Mouse (Mus musculus): ENCODE measurements around the gene Adrb1. TPM values are rescaled to one million over a fixed set of nuclear protein-coding genes. Genes with fewer than 3 reads are reported as not detected.

Gene Adrb1
- polyA plus RNA-seq, 1 experiment = 2.0 TPM

DNA sequence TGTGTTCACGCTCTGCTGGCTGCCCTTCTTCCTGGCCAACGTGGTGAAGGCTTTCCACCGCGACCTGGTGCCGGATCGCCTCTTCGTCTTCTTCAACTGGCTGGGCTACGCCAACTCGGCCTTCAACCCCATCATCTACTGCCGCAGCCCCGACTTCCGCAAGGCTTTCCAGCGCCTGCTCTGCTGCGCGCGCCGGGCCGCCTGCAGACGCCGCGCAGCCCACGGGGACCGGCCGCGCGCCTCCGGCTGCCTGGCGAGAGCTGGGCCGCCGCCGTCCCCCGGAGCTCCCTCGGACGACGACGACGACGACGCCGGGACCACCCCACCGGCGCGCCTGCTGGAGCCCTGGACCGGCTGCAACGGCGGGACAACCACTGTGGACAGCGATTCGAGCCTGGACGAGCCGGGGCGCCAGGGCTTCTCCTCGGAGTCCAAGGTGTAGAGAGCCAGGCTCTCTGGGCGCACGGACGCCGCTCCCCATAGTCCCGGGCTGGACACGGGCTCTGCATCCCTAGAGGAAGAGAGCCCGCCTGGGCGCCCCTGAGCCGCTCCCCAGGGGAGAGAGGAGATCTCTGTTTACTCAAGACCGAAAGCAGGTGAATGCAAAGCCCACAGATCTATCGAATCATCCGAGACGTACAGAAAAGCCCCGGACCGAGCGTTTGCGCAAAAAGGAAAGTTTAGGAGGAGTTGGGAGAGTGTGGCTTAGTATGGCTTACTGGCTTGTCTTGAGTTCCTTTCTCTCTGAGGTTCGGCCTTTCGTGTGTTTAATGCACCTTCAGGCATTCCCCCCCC, 1.5 kb downstream of the Adrb1 start:
- TF ChIP-seq POLR2A (IDR thresholded peaks at IDR 0.05; ENCODE audit: borderline replicate concordance, extremely low read depth, insufficient read depth, insufficient read length, poor library complexity, severe bottlenecking) (no peak), CTCF (IDR thresholded peaks at IDR 0.05; ENCODE audit: borderline replicate concordance, extremely low read depth, insufficient read depth, insufficient read length) (no peak)
- DNase-seq (ENCODE audit: low read depth) = peak; percentile 48

DNA sequence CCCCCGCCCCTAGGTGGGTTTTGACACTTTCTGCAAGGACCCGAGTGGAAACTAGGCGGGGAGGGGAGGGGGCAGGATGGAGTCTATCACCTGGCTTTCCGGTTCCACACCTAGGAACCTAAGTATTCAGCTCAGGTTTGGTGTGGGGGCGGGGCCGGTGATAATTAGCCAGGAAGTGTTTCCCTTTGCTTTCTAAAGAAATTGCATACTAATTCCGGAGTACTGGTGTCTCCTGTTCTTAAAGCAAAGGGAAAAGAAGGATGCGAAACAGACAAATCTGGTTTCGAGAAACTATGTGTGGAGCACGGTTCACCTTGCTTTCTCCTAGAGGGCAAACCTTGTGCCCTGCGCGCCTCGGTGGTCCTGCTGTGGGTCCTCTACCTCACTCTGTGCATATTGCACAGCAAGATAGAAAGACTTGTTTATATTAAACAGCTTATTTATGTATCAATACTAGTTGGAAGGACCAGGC, 2.2 kb downstream of the Adrb1 start:
- no peak for DNase-seq (ENCODE audit: low read depth)
- no peak for TF ChIP-seq CTCF (IDR thresholded peaks at IDR 0.05; ENCODE audit: borderline replicate concordance, extremely low read depth, insufficient read depth, insufficient read length)
- TF ChIP-seq POLR2A (IDR thresholded peaks at IDR 0.05; ENCODE audit: borderline replicate concordance, extremely low read depth, insufficient read depth, insufficient read length, poor library complexity, severe bottlenecking) = no peak

DNA sequence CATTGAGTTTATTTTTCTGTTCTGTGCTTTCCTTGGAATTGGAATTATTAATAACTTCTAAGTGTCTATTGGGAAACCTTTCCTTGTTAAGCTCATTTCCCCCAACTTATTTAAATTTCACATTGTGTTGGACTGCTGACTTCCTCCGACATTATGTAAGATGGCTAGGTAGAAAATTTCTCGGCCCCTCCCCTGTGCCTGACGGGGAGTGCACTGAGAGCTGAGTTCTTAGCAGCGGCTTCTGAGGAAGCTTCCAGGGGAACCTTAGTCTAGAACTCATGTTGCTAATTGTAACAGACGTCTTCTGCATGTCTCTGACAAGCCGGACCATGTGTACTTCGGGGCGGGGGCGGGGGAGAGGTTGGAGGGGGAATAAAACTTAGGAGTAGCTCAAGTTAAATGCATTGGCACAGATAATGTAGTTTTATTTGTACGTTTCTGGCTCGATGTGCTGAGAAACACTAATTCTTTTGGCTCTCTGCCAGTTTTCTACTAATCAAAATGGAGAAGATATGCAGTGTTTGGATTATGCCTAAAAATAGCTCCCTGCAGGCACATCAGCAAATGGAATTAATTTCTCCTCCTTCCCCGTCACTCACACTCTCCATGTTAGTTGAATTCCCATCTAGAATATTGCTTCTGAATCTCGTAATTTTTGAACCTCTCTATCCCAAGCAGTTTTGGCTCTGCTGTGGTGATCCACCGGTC, 5.3 kb downstream of the Adrb1 start:
- DNase-seq (ENCODE audit: low read depth) = peak; percentile 89
- no peak for TF ChIP-seq POLR2A (IDR thresholded peaks at IDR 0.05; ENCODE audit: borderline replicate concordance, extremely low read depth, insufficient read depth, insufficient read length, poor library complexity, severe bottlenecking)
- no peak for TF ChIP-seq CTCF (IDR thresholded peaks at IDR 0.05; ENCODE audit: borderline replicate concordance, extremely low read depth, insufficient read depth, insufficient read length)

DNA sequence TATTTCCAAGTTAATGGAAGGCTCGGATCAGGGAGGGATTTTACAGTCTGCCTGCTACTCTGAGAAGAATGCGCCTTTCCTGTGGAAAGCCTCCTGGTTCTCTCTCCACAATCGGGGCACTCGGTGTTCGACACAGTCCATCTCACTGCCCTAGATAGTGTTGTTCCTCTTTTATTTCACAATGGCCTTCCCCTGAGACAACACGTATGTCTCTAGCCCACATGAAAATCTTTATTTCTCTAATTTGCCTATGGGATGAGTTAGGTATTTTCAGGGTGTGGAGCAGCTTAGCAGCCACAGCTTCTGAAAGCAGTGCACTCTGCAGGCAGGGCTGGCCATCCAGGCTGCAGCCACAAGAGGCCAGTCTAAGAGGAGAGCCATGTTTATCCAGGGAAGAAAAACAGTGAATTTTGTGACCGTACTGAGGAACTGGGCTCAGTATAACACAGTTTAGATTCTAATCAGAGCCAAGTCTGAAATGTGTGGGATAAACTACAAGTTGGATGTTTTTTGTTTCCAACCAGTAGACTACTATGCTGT, 12.1 kb downstream of the Adrb1 start:
- TF ChIP-seq POLR2A (IDR thresholded peaks at IDR 0.05; ENCODE audit: borderline replicate concordance, extremely low read depth, insufficient read depth, insufficient read length, poor library complexity, severe bottlenecking) (no peak), CTCF (IDR thresholded peaks at IDR 0.05; ENCODE audit: borderline replicate concordance, extremely low read depth, insufficient read depth, insufficient read length) (peak; percentile 16; the same call in 1 of the 2 replicates)
- DNase-seq (ENCODE audit: low read depth) = no peak

DNA sequence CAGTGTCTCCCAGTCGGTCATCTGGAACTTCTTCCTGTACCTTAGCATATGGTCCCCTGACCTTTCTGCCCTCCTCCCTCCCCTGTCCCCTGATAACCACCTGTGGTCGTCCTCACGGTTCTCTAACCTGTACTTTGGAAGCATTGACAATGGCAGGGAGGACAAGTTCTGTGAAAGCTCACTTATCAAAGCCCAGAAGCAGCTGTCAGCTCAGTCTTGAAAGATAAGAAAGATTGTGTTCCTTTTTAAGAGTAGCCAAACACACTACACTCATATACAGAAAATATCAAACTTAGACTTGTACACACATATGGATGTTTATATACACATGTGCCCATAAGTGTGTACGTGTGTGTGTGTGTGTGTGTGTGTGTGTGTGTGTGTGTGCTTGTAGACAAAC, 13.7 kb downstream of the Adrb1 start:
- TF ChIP-seq CTCF (IDR thresholded peaks at IDR 0.05; ENCODE audit: borderline replicate concordance, extremely low read depth, insufficient read depth, insufficient read length) (no peak), POLR2A (IDR thresholded peaks at IDR 0.05; ENCODE audit: borderline replicate concordance, extremely low read depth, insufficient read depth, insufficient read length, poor library complexity, severe bottlenecking) (no peak)
- no peak for DNase-seq (ENCODE audit: low read depth)

DNA sequence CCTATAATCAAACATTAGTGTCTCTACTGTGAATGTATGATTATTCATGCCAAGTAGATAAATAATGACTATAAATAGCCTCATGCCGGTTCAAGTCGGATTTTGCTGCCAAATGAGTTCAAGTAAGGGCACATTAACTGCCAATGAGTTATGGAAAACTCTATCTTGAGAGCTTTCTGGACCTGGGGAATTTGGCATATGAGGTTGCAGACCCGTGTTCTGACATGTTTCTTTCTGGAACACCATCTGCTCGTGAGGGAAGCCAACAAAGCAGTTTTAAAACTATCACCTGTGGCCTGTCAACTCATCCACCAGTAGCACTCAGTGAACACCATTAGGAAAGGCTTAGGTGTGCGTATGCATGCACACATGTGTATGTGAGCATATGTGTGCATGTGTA, 14.3 kb downstream of the Adrb1 start:
- DNase-seq (ENCODE audit: low read depth) = no peak

DNA sequence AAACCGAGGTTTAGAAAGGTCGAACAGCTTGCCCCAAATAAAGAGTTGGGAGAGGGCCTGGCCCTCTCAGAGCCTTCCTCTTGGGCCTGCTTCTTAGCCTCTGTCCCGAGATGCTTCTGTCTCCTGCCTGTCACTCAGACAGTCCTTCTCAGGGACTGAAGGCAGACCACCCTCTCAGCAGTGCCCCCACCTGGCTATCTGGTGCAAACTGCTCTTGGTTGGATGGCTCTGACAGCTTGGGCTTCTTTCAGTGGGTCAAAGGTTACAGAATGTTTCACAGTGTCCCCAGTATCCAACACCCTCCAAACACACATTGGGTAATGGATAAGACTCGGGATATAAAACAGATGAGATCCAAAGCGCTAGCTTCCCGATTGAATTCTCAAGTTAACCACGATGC, 23.1 kb downstream of the Adrb1 start:
- TF ChIP-seq CTCF (IDR thresholded peaks at IDR 0.05; ENCODE audit: borderline replicate concordance, extremely low read depth, insufficient read depth, insufficient read length) (peak; percentile 31; the same call in 1 of the 2 replicates), POLR2A (IDR thresholded peaks at IDR 0.05; ENCODE audit: borderline replicate concordance, extremely low read depth, insufficient read depth, insufficient read length, poor library complexity, severe bottlenecking) (no peak)
- no peak for DNase-seq (ENCODE audit: low read depth)

More for the DNA sequence above, 14.3 kb downstream of the Adrb1 start:
- no peak for TF ChIP-seq POLR2A (IDR thresholded peaks at IDR 0.05; ENCODE audit: borderline replicate concordance, extremely low read depth, insufficient read depth, insufficient read length, poor library complexity, severe bottlenecking)
- TF ChIP-seq CTCF (IDR thresholded peaks at IDR 0.05; ENCODE audit: borderline replicate concordance, extremely low read depth, insufficient read depth, insufficient read length) = no peak

DNA sequence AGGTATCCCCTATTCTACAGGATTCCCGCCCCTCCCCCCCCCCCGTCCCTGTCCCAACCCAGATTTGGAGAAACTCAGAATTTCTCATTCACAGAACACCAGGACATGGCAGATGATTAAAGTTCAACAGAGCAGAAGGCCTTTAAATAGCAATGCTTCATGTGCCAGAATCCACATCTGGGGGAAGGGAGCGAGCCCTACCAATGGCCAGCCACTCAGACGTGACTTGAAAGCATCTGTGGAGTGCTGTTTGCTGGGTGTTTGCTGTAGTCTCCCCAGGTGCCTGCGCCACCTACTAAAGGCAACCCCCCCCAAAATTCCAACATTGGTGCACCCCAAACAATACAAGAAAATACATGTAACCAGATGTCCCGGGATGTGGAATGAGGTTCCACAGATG, 23.5 kb downstream of the Adrb1 start:
- no peak for DNase-seq (ENCODE audit: low read depth)
- TF ChIP-seq POLR2A (IDR thresholded peaks at IDR 0.05; ENCODE audit: borderline replicate concordance, extremely low read depth, insufficient read depth, insufficient read length, poor library complexity, severe bottlenecking) (no peak), CTCF (IDR thresholded peaks at IDR 0.05; ENCODE audit: borderline replicate concordance, extremely low read depth, insufficient read depth, insufficient read length) (no peak)

DNA sequence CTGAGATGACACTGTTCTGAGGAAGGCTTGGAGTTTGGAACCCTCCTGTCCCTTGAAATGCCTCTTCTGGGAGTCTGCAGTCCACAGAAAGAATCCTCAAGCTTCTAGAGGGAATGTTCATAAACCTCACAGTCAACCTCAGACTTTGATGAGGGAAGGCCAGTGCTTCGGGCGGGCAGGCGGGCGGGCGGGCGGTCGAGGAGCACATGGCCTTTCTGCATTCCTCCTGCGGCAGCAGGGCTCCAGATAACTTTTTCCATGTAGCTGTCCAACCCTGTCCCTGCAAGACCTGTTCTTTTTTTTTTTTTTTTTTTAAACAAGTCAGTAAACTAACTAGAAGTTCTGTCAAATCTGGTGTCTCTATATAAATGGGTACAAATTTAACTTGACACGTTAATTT, 24.6 kb downstream of the Adrb1 start:
- DNase-seq (ENCODE audit: low read depth) = no peak

DNA sequence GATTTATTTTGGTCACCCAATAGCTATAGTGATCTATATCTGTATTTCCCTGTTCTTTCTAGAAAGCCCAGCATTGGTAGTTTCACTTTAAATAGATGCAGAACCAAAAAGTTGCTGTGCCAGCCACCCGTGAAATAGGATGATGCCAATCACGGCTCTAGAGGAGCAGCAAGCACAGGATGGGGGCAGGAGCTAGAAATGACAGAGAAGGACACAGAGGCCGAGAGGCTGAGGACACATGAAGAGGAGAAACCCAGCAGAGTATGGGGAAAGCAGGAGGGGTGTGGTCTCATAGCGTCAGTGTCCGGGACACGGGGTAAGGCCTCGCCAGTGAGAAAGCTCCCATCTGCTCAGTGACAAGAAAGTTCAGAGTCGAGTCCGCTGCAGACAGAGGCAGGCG, 25.9 kb downstream of the Adrb1 start:
- no peak for DNase-seq (ENCODE audit: low read depth)
- TF ChIP-seq POLR2A (IDR thresholded peaks at IDR 0.05; ENCODE audit: borderline replicate concordance, extremely low read depth, insufficient read depth, insufficient read length, poor library complexity, severe bottlenecking) (no peak), CTCF (IDR thresholded peaks at IDR 0.05; ENCODE audit: borderline replicate concordance, extremely low read depth, insufficient read depth, insufficient read length) (no peak)

More for the DNA sequence above, 24.6 kb downstream of the Adrb1 start:
- no peak for TF ChIP-seq CTCF (IDR thresholded peaks at IDR 0.05; ENCODE audit: borderline replicate concordance, extremely low read depth, insufficient read depth, insufficient read length)
- TF ChIP-seq POLR2A (IDR thresholded peaks at IDR 0.05; ENCODE audit: borderline replicate concordance, extremely low read depth, insufficient read depth, insufficient read length, poor library complexity, severe bottlenecking) = no peak

DNA sequence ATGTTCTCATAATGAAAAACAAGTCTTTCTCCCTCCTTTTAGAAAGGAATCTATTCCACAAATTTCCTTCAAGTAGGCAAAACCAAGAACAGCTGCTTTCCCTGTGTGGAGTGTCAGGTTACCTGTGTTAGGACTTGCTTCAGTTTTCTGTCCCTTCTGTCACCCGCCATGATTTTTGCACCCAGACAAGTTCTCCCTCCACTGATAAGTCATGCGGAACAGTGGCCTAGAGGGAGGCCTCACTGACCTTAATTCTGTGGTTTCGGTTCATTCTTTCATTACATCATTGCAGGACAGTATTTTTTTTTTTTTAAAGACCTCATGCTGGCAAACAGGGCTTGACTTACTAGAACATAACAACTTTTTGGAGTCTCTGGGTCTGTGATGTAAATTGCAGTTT, 27.3 kb downstream of the Adrb1 start:
- no peak for DNase-seq (ENCODE audit: low read depth)
- TF ChIP-seq POLR2A (IDR thresholded peaks at IDR 0.05; ENCODE audit: borderline replicate concordance, extremely low read depth, insufficient read depth, insufficient read length, poor library complexity, severe bottlenecking) = no peak
- no peak for TF ChIP-seq CTCF (IDR thresholded peaks at IDR 0.05; ENCODE audit: borderline replicate concordance, extremely low read depth, insufficient read depth, insufficient read length)

All from brain, embryonic 14.5 days (tissue).